Mouse (Mus musculus): ENCODE measurements around the gene Cdkl2.

Cdkl2 gene

DNA sequence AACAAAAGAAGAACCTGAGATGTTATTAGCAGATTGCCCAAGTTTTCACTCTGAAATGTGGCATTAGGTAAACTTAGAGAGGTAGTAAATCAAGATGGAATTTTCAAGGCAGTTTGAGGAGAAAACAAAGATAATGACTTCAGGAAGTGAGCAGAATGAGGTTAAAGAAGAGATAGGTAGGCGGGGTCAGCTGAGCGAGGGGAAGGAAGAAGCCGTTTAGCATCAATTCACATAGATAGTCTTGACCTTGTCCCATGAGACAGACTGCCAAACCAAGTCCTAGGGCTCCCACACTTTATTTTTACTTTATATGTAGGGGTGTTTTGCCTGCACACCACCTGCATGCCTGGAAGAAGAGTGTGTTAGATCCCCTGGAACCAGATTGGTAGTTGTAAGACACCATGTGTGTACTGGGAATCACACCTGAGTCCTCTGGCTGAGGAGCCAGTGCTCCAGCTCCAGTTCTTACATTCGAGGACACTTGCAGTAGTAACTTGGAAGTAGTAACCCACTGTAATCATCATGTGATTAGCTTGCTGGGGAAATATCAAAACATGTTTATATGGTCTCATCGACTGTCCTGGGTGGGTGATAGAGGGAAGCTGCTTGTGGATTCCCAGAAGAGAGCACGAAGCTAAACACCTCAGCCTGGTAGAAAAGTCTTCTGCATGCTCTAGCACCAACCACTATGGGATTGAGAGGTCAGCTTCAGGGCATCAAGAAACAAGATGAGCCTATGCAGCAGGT is 52.3 kb downstream of the Cdkl2 start:
- DNase-seq (ENCODE audit: low read depth), result no peak

DNA sequence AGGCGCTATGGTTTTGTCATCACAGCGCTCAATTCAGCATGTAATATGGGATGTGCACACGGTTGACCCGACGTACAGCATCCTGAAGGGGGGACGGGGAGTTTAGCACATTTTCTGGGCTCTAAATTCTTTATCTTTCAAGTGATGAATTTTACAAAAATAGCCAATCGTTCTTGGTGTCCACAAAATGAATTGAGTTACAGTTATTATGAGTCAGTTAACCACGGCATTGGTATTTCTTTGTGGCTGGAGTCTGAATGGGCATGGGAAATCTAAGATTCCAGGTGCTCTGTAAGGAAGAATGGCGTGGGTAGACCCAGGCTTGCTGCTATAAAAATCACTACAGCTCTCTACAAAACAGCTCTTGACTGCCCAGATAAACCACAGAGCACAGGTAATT is 54.4 kb downstream of the Cdkl2 start:
- no peak for DNase-seq (ENCODE audit: low read depth)

DNA sequence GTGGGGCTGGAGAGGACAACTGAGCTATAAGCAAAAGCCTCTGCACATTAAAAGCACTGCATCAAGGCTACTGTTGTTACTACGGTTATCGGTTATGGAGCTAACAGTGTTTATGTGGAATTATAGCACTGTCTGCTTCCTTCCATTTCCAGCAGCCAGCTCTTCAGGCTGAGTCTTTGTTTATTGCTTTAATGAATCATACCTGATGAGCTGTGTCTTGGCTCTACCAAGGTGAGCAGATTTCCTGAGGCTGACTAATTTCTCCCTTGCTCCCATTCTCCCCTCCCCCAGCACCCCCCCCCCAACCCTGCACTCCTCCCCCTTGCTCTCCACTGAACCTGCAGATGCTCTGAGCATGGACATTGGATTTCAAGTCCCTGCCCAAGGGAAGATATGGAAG is 55.9 kb downstream of the Cdkl2 start:
- no peak for DNase-seq (ENCODE audit: low read depth)

DNA sequence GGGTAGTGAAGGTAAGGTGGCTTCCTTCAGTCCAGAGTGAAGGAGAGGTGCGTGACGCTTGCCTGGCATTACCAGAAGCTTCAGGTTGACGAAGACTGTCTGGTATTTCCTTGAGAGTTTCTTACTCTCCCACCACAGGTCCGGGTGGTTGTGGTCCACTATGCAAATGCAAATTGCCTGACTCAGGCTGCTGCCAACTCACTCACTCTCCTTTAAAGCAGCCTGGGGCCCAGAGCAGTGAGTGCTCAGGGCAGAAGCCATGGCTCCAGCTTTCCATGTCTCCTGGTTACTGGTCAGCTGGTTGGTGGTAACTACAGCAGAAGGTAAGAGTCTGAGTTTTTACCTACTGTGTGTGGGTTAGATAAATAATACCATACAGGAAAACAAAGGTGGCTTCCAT is 56.4 kb downstream of the Cdkl2 start, which contains the start of gene Odaph:
TSS of gene Odaph (plus strand) at position 240 of the 400 bp plus-strand sequence.
- DNase-seq (ENCODE audit: low read depth), result no peak

DNA sequence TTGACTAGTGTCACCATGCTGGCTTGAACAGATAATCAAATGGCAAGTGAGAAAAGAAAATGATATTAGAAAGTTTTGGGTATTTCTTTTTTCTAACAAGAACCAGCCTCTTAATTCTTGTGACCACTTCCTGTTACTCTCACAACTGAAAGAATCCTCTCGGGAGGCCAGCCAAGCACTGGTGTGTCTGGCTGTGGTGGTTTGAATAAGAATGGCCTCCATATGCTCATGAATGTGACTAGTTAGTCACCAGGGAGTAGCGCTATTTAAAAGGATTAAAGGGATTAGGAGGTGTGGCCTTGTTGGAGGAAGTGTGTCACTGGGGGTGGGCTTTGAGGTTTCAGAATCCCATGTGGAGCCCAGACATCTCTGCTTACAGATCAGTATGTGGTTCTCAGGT is 58.0 kb downstream of the Cdkl2 start:
- no peak for DNase-seq (ENCODE audit: low read depth)

DNA sequence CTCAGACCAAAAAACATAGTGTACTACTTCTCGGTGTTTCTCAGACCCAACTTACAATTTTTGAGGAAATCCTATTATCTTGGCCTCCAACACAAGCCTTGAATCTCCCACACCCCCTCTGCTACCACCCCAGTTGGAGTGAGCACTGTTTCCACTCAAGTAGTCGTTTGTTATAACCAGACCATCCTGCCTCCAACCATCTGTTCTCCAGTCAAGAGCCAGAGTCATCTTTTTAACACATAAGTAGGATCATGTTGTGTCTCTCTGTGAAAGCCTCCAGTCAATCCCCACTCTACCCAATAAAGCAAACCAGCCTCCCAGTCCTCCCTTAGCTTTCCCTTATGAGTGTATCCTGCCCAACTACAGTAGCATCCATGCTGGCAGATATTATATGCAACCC is 60.2 kb downstream of the Cdkl2 start:
- no peak for DNase-seq (ENCODE audit: low read depth)

DNA sequence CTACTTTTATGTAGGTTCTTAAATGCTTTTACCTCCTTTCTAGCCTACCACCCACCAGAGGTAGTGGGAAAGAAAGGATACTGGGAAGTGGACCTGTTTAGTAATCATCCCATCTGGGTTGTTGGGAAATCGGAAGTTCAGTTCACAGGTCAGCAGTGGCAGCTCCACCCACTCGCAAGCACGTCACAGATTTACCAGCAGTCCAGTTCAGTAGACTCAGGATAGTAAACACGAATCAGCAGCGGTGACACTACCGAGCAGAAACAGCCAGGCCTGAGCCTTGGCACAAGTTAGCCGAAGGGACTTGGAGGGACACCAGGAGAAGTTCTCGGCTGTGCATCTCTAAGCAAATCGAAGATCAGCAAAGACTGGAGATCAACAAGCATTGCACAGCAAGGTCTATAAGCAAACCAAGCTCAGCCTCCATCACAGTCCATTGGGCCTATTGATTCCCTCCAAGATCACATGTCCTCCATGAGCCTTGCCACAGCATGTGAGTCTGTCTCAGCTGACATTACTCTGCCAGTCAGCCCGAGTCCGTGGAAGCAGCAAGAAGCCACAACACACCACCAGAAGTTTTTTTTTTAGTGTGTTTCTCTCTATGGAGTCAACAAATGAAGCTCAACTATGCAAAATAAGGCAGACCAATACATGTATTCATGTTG is 62.4 kb downstream of the Cdkl2 start:
- DNase-seq (ENCODE audit: low read depth), result no peak

DNA sequence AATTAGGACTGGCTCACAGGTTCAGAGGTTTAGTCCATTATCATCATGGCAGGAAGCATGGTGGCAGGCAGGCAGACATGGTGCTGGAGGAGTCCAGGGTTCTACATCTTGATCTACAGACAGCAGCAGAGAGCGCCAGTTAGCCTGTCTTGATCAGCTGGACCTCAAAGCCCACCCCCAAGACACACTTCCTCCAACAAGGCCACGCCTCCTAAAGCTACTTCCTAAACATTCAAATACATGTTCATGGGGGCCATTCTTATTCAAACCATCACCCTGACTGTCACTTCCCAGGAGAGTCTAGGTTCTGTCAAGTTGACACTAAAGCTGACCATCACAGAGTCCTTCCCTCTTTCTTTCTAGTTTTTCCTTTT is 66.3 kb downstream of the Cdkl2 start:
- DNase-seq (ENCODE audit: low read depth), result no peak

DNA sequence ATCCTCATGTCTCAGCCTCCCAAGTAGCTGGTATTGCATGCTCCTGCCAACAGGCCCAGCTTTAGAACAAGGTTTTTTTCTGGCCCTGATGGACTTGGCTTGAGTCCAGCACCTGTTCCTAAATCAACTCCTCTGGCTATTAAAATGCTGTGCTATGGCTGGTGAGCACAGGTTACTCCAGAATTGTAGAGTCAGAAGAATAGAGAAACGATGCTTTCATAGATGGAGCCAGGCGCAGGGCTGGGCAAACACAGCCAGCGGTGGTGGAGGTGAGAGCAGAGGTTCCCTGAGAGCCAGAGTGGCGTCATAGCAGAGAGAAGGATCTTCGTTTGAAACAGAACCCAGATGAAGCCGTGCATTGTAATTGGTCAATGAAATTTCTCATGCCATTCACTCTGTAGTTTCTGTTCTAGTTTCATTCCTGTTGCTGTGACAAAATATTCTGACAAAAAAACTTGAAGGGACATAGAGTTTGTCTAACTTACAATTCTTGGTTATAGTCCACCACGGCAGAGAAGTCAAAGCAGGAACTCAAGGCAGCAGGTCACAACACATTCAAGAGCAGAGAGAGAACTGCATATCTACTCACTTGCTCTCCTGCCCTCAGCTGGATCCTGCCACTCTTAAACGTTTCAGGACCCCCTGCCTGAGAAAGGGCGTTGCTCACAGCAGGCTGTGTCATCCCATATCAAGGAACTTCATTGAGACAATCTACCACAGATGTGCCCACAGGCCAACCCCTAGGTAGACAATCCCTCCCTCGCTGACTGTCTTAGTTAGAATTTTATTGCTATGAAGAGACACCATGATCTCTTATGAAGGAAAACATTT is 66.9 kb downstream of the Cdkl2 start:
- no peak for DNase-seq (ENCODE audit: low read depth)

DNA sequence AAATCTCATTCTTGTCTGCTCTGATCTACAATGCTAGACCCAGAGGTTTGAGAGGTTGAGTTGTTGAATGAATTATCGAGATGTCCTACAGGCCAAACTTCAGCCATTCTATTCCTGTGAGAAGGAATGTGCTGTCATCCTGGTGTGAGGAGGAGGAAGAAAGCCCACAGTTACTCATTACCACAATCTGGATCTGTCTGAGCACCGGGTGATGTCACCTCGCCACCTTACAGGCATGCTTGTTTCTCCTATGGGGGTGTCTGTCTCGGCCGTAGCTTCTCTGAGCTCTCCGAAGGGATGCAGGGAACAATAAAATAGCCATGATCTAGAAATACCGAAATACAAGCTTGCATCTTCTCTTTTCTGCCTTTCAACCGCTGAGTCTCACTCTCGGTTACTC is 67.9 kb downstream of the Cdkl2 start:
- no peak for DNase-seq (ENCODE audit: low read depth)

DNA sequence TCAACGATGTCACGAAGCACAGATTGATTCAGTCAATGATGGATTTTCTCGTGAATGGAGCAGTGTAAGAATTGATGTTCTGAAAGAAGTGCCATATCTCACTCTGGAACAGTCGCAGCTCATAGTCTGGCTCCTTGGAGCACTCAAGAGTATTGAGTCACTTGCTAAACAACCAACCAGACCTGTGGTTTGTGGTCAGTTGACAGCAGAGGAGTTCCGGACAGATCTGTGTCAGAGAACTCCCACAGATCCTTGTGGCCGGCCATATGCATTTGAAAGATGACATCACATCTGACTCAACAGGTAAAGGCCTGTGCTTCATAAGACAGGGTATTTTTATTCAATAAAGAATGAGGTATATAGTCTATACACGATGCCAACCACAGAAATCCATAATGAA is 69.7 kb downstream of the Cdkl2 start:
- DNase-seq (ENCODE audit: low read depth), result no peak

DNA sequence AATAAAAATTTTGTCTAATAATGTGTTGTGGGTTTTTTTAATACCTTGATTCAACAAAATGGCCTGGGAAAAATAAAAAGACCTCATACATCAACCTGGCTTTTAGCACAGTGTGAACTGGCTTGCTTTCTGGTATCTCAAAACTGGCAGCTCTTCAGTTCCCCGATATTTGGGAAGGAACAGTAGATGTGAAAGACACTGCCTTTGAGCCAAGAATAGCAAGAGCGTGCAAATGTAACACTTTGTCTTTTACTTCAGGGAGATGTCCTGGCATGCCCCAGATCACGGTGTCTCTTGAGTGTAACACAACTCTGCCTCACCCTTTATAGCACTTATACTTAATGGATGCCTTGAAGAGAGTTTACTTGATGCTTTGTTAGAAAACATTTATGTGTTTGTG is 71.6 kb downstream of the Cdkl2 start:
- DNase-seq (ENCODE audit: low read depth), result no peak

DNA sequence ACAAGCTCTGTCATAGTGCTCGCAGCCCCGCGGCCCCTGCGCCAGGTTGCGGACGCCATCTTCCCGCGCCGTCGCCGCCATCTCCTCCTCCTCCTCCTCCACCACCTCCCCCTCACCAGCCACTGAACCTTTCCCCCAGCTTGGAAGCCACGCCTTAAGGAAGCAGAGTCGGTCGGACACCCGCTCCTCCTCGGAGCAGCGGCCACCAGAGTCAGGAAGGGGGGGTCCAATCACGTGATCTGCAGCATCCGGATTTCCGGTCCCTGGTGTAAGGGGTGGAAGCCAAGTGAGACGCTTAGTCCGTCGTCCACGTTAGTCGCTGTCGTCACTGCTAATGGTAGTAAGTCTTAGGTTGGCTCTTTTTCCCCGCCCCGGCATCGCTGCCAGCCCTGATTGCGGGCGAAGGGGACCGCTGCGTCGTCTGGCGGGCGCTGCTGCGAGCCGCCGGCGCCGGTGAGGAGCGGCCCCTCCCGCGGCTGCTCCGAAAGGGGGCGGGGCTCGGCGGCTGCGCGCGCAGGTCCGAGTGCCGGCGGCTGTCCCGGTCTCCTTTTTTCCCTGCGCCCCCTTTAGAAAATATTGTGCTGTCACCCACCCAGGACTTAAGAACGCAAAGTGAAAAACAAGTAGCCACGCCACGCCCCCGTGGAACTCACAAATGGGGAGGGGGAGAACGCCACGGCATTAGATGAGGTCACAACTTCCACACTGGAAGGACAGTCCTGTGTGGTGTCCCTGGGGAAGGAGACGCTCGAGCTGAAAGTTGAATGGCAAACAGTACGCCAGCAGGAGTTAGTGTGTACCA is 80.8 kb downstream of the Cdkl2 start, which contains the start of gene Rchy1:
TSS of gene Rchy1 (minus strand) at position 430 of the 802 bp plus-strand sequence.
- DNase-seq (ENCODE audit: low read depth), result peak; percentile 86

DNA sequence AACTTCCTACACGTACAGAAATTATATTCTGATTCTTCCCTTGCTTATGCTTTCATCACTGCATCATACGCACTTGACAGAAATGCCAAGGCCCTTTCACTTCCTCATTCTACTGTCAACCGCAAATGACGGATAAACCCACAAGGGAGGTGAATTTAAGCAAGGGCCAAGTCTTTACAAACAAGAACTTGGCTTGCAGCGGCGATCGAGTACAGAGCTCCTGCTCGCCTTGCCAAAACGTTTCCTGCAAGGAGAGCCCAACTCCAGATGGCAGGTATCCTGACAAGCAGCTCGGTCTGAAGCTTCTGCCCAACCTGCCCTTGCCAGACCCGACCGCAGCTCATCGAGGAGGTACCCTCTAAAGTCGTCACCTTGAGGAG is 81.4 kb downstream of the Cdkl2 start:
- DNase-seq (ENCODE audit: low read depth), result peak; percentile 73

DNA sequence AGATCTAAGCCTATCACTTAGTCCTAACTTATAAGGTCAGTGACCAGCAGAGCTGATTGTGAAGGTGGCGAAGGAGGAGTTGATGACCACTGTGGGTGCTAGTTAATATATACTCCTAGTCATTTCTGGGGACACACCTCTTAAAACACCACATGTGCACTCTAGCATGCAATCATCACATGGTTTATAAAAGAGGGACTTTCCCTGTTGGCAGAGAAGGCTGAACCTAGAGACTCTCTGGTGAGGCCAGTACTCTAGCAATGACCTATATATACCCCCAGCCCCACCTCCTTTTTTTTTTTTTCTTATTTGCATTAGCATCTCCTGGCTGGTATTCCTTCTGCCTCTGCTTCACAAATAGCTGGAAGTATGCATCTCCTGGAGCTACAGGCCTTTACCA is 82.3 kb downstream of the Cdkl2 start:
- DNase-seq (ENCODE audit: low read depth), result no peak

DNA sequence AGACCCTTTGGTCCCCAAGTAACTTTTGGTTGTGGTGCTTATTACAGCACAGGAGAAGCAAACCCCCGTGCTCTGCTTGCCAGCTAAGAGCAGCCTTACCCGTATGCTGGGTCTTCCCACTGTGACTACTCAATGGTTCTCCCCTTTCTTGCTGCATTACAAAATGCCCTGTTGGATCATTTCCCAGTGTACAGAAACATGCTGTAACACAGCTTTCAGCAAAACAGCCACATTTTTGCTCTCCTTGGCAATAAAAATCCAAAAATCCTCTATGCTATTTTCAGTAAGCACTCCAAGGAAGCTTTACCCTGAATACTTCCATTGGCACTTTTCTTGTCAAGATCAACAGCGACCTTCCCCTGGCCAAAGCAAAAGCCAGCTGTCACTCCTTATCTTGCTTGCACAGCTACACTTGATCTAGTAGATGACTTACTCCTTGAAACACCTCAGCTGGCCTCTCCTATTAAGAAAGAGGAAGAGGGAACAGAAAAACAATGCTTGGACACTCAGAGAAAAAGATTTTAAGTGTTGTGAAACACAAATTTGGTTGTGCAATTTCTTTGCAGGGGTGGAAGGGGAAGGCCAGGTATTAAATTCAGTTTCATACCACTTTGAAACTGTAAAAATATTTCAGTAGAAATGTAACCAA is 83.0 kb downstream of the Cdkl2 start:
- no peak for DNase-seq (ENCODE audit: low read depth)

DNA sequence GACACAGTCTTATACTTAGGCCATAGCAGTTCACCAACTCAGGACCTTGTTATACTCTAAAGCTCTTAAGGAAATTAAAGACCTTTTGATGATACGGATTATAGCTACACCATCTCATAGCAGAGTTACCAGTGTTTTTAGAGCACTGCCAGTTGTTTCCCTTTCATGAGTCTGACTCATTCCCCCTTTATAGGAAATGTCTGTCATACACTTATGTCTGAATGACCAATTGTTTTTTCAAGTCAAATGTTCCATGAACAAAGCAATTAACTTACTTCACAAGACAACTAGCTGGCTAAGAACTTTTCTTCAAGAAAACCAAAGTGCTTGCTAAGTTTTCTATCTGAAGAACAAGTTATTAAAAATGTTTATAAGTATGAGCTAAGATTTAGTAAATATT is 83.7 kb downstream of the Cdkl2 start:
- no peak for DNase-seq (ENCODE audit: low read depth)

DNA sequence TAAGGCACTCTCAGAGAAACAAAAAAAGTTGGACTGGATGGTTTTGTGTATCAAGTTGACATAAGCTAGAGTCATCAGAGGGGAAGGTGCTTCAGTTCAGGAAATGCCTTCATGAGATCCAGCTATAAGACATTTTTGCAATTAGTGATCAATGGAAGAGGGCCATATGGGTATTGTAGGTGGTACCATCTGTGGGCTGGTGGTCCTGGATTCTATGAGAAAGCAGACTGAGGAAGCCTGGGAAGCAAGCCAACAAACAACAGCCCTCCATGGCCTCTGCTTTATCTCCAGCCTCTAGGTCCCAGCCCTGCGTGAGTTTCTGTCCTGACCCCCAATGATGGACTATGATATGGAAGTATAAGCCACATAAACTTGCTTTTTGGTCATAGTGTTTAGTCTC is 84.6 kb downstream of the Cdkl2 start:
- no peak for DNase-seq (ENCODE audit: low read depth)

DNA sequence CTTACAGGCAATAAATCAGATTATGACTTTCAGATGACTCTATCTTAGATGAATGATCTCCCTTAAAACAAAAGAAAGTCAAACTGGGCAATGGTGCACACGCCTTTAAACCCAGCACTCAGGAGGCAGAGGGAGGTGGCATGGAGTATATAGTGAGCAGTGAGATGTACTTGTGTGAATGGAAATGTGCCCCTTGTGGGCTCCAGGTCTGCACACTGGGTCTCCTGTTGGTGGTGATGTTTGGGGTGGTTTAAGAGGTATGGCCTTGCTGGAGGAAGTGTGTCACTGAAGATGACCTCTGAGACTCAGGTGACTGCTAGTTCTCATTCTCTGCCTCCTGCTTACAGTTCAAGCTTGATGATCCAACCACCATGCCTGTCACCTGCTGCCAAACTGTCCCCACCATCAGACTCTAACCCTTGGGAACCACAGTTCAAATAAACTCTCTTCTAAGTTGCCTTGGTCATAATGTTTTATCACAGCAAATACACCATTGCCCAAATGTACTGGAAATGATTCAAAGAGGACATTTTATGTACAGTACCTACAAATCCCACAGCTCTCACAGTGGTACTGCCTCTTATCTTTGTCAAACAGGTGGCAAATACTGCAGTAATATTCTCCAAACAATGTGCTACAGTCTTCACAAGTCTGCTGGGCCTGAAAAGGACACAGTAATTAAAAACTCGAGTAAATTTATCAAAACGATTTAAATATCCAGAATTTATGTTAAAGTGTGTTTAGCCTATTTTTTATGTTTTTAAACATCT is 86.5 kb downstream of the Cdkl2 start:
- no peak for DNase-seq (ENCODE audit: low read depth)
